Mouse (Mus musculus) intestine, embryonic 14.5 days (tissue): ENCODE data around the gene Ddr1. TPM values are rescaled to one million over a fixed set of nuclear protein-coding genes. Genes with fewer than 3 reads are reported as not detected.
"Not testable (repeated sequence)": the region's sequence is repeated elsewhere in the genome, so short reads cannot be mapped to it uniquely, and the experiment has no call there.

Experiments used
- ATAC-seq: fragments of 200-750 bp; cut with Nextera tagmentation; replicated peaks from 2 replicates; pipeline ENCODE4 v1.8.0; 2017; ENCODE audit warnings: low read depth, moderate number of reproducible peaks, moderate TSS enrichment, moderate library complexity; ENCODE audit not compliant: low FRiP score, low TSS enrichment
- DNase-seq: peaks from one replicate; pipeline ENCODE4 v3.0.0-alpha.2; 2018; ENCODE audit warnings: low spot score
- H3K27ac ChIP-seq: fragments of 300-500 bp; sonication (generic); 2 replicates; pipeline ENCODE4 v1.5.1; 2014; ENCODE audit warnings: low read depth, mild to moderate bottlenecking, control low read depth
- H3K27me3 ChIP-seq: fragments of 300-500 bp; sonication (generic); replicated peaks from 2 replicates; pipeline ENCODE4 v1.6.1; 2014; ENCODE audit warnings: low read length, control low read depth; ENCODE audit not compliant: control insufficient read depth, insufficient read depth
- H3K36me3 ChIP-seq: fragments of 300-500 bp; sonication (generic); 2 replicates; pipeline ENCODE4 v1.6.1; 2014; ENCODE audit warnings: low read length, control low read depth; ENCODE audit not compliant: control insufficient read depth, insufficient read depth
- H3K4me1 ChIP-seq: fragments of 300-500 bp; sonication (generic); replicated peaks from 2 replicates; pipeline ENCODE4 v1.6.1; 2014; ENCODE audit warnings: low read length, control low read depth, mixed read lengths; ENCODE audit not compliant: control insufficient read depth, insufficient read depth
- H3K4me2 ChIP-seq: fragments of 300-500 bp; sonication (generic); 2 replicates; pipeline ENCODE4 v1.6.1; 2014; ENCODE audit warnings: low read length
- H3K4me3 ChIP-seq: fragments of 300-500 bp; sonication (generic); 2 replicates; pipeline ENCODE4 v1.5.1; 2014; ENCODE audit warnings: low read depth, low read length, control low read depth, mixed read lengths
- H3K9ac ChIP-seq: fragments of 300-500 bp; sonication (generic); 2 replicates; pipeline ENCODE4 v1.6.1; 2014; ENCODE audit warnings: mild to moderate bottlenecking, low read length
- H3K9me3 ChIP-seq: fragments of 300-500 bp; sonication (generic); 2 replicates; pipeline ENCODE4 v1.6.1; 2016; ENCODE audit warnings: low read length, control low read depth; ENCODE audit not compliant: control insufficient read depth
- WGBS: fragments of 180-500 bp; shearing (Covaris S2); extraction: QIAGEN DNeasy Blood & Tissue Kit; methylation state at CpG from one replicate; pipeline ENCODE4 v1.1.7; 2014; 5-methylcytosine and 5-hydroxymethylcytosine counted together
- polyA plus RNA-seq: library from polyadenylated mRNA; unstranded; fragments of >200 nt; fragmentation: Nextera tagmentation; extraction: Ambion mirVana; gene quantifications from 2 replicates; pipeline ENCODE4 v1.2.1, GENCODE M21; 2014

Ddr1 gene
- polyA plus RNA-seq, 1 experiment from 2014 or later: 45.1 TPM

GRCm38 (mm10) chr17:35739675-35740074 lies 35.3 kb upstream of the Ddr1 start:
- WGBS: 10% methylated on average over 6 of the region's 6 CpGs

GRCm38 (mm10) chr17:35737743-35738142 lies 33.3 kb upstream of the Ddr1 start:
- no peaks in the 10 kb centered on the region for H3K9me3 ChIP-seq
- H3K27me3 ChIP-seq: no peaks in the 10 kb centered on the region
- H3K27ac ChIP-seq: no peak overlapping the region
- no peak overlapping the region for H3K4me3 ChIP-seq
- H3K36me3 ChIP-seq: no peaks in the 10 kb centered on the region
- DNase-seq: peak; percentile 84
- WGBS: 11% methylated on average over 12 of the region's 12 CpGs
- peaks cover 6% of the 10 kb centered on the region; the same call in 1 of the 2 replicates for H3K4me1 ChIP-seq
- ATAC-seq: 0 out of 2 replicates have a peak, but pooled peaks have one; percentile 37
- H3K4me2 ChIP-seq: peak overlapping the region; percentile 24; the same call in 1 of the 2 replicates
- no peak overlapping the region for H3K9ac ChIP-seq

More at GRCm38 (mm10) chr17:35739675-35740074, 35.3 kb upstream of the Ddr1 start:
- ATAC-seq (no peak; the same call in 1 of the 2 replicates), DNase-seq (peak; percentile 87)
- Histone ChIP-seq H3K9ac (no peak overlapping the region), H3K36me3 (no peaks in the 10 kb centered on the region), H3K9me3 (no peaks in the 10 kb centered on the region), H3K27me3 (no peaks in the 10 kb centered on the region), H3K27ac (no peak overlapping the region), H3K4me2 (no peak overlapping the region), H3K4me1 (peaks cover 3% of the 10 kb centered on the region; the same call in 1 of the 2 replicates), H3K4me3 (no peak overlapping the region)

GRCm38 (mm10) chr17:35736280-35736960 lies 32.0 kb upstream of the Ddr1 start:
- Histone ChIP-seq H3K4me2 (no peak overlapping the region), H3K4me1 (peaks cover 6% of the 10 kb centered on the region), H3K4me3 (no peak overlapping the region), H3K27me3 (no peaks in the 10 kb centered on the region), H3K36me3 (no peaks in the 10 kb centered on the region), H3K9me3 (no peaks in the 10 kb centered on the region), H3K9ac (no peak overlapping the region), H3K27ac (no peak overlapping the region)
- ATAC-seq (0 out of 2 replicates have a peak, but pooled peaks have one; percentile 40), DNase-seq (peak; percentile 86)
- 48% methylated on average over 12 of the region's 12 CpGs for WGBS

GRCm38 (mm10) chr17:35734478-35734877 lies 30.1 kb upstream of the Ddr1 start:
- Histone ChIP-seq H3K4me3 (no peak overlapping the region), H3K9ac (no peak overlapping the region), H3K27me3 (no peaks in the 10 kb centered on the region), H3K27ac (no peak overlapping the region), H3K36me3 (no peaks in the 10 kb centered on the region), H3K4me2 (no peak overlapping the region), H3K4me1 (peaks cover 6% of the 10 kb centered on the region), H3K9me3 (no peaks in the 10 kb centered on the region)
- 16% methylated on average over 2 of the region's 2 CpGs for WGBS
- DNase-seq: no peak
- ATAC-seq: no peak

GRCm38 (mm10) chr17:35733398-35733797 lies 29.0 kb upstream of the Ddr1 start:
- no peak overlapping the region for H3K27ac ChIP-seq
- no peak for DNase-seq
- WGBS: 92% methylated on average over 2 of the region's 2 CpGs
- H3K9ac ChIP-seq: no peak overlapping the region
- peaks cover 6% of the 10 kb centered on the region for H3K4me1 ChIP-seq
- no peak for ATAC-seq
- no peak overlapping the region for H3K4me2 ChIP-seq
- no peaks in the 10 kb centered on the region for H3K27me3 ChIP-seq
- no peak overlapping the region for H3K4me3 ChIP-seq
- H3K9me3 ChIP-seq: no peaks in the 10 kb centered on the region
- no peaks in the 10 kb centered on the region for H3K36me3 ChIP-seq

GRCm38 (mm10) chr17:35731431-35732145 lies 27.2 kb upstream of the Ddr1 start:
- Histone ChIP-seq H3K4me3 (no peak overlapping the region), H3K27ac (no peak overlapping the region), H3K9ac (no peak overlapping the region), H3K9me3 (no peaks in the 10 kb centered on the region), H3K27me3 (no peaks in the 10 kb centered on the region), H3K4me2 (no peak overlapping the region), H3K36me3 (no peaks in the 10 kb centered on the region), H3K4me1 (peaks cover 4% of the 10 kb centered on the region)
- ATAC-seq: no peak
- no peak for DNase-seq
- WGBS: 50% methylated on average over 10 of the region's 10 CpGs

- H3K9me3 ChIP-seq, H3K27ac ChIP-seq, H3K27me3 ChIP-seq, DNase-seq, H3K36me3 ChIP-seq, H3K9ac ChIP-seq, H3K4me1 ChIP-seq, H3K4me2 ChIP-seq, H3K4me3 ChIP-seq, ATAC-seq: not testable (repeated sequence)
- WGBS: 75% methylated on average over 3 of the region's 3 CpGs
Measured at GRCm38 (mm10) chr17:35730112-35730511, 25.7 kb upstream of the Ddr1 start.

- H3K36me3 ChIP-seq: no peaks in the 10 kb centered on the region
- 84% methylated on average over 4 of the region's 4 CpGs for WGBS
- DNase-seq (no peak), ATAC-seq (no peak)
- no peak overlapping the region for H3K27ac ChIP-seq
- H3K9ac ChIP-seq: no peak overlapping the region
- no peak overlapping the region for H3K4me2 ChIP-seq
- no peak overlapping the region for H3K4me3 ChIP-seq
- peaks cover 2% of the 10 kb centered on the region for H3K4me1 ChIP-seq
- H3K27me3 ChIP-seq: no peaks in the 10 kb centered on the region
- no peaks in the 10 kb centered on the region for H3K9me3 ChIP-seq
Measured at GRCm38 (mm10) chr17:35728821-35729220, 24.4 kb upstream of the Ddr1 start.
